Mouse (Mus musculus): ENCODE data around the gene Ptgfrn.

DNA sequence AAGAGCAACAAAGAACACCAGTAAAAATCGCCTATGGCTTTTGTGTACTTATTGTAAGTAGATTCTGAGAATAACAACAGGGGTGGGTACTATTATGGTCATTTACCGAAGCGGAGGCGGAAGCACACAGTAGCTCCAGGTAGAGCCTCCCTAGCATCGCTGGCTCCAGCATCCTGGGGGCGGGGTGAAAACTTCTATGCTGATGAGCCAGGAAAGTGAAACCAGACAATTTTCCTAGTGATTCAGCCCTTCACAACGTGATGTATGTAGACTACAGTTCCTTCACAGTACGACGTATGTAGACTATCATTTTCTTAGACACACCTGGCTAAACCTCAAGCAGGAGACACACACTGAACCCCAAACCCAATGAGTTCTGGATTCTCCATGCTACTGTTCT is 36.7 kb downstream of the Ptgfrn start:
- TF ChIP-seq MAFK (IDR thresholded peaks at IDR 0.05; ENCODE audit: insufficient read depth, low read depth, low read length) (no peak), HCFC1 (IDR thresholded peaks at IDR 0.05; ENCODE audit: borderline replicate concordance, insufficient read depth, low read length) (no peak), CHD2 (IDR thresholded peaks at IDR 0.05; ENCODE audit: low read depth, low read length) (no peak), ZNF384 (IDR thresholded peaks at IDR 0.05; ENCODE audit: low read depth, low read length) (no peak), ZC3H11A (IDR thresholded peaks at IDR 0.05; ENCODE audit: borderline replicate concordance, low read depth, low read length) (no peak)

Data from ES-E14 (cell line).